In the genomic region with DNA sequence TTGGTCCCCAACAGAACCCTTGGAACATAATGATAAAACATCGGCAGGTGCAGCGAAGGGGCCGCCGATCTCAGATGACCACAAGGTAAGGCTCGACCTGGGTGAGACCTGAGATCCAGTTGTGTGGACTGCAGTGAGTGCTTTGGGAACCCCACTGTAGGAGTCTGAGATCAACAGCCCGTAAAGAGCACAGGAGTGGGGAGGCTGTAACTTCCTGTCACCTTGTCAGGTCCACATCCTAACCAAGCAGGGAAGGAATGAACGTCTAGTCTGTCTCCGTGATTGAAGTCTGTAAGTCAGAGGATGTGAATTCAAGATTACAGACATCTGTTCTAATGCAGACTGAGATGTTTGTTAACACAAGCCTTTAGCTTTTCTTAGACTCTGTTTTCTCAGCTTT, we compare ENCODE assay signal across 8 mouse cellular contexts. TPM values are rescaled to one million over a fixed set of nuclear protein-coding genes. Genes with fewer than 3 reads are reported as not detected.
DNase-seq lines count a peak whose midpoint lies in the region; ATAC-seq and TF ChIP-seq lines count a peak whose summit lies in the region.

No protein-coding gene starts in this region.

- intact Hi-C loops in left cerebral cortex, adult 2 months (cut with DNase I), result loop anchor here (10.0 kb wide), 1 partner anchor 262 kb away; a partner anchor contains a TSS

- H3K4me3 ChIP-seq in left cerebral cortex, adult 2 months, result peak overlapping the region; percentile 87

- no peak for DNase-seq in left cerebral cortex, adult 2 months (ENCODE audit: extremely low spot score in 1 of 2, low spot score in 2 of 2)
- no peak for DNase-seq in left cerebral cortex, adult 8-10 months (ENCODE audit: low spot score in 2 of 2)
- peak; percentile 61 for DNase-seq in induced T-regulatory cell, adult 2 months (ENCODE audit: low read depth)
- peak; percentile 67 for DNase-seq in naive thymus-derived CD4-positive, alpha-beta T cell, adult 2 months (ENCODE audit: low read depth)
- DNase-seq in ovary, postnatal 10 days (ENCODE audit: low spot score), result no peak
- no peak for DNase-seq in adrenal gland, postnatal 10 days
- DNase-seq in right cerebral cortex, postnatal 14 days, result no peak

- H3K27ac ChIP-seq in left cerebral cortex, adult 2 months, result no peak overlapping the region; the same call in 1 of the 2 replicates

- TF ChIP-seq CTCF in left cerebral cortex, adult 2 months (IDR thresholded peaks at IDR 0.05), result no peak

- 0 out of 2 replicates have a peak, but pooled peaks have one; percentile 7 for ATAC-seq in common myeloid progenitor, adult 5-6 weeks (replicated peaks; ENCODE audit: low read depth, poor library complexity, severe bottlenecking)

RNA-seq across cellular contexts. Expression of a gene that starts 0.9 kb away (rescaled TPM):
- 10 to 100 TPM; 37.6 to 37.9 TPM for total RNA-seq in left cerebral cortex, adult 2 months (2021)
- 10 to 100 TPM; 32.2 to 38.7 (median 35.5) TPM for total RNA-seq in left cerebral cortex, adult 8-10 months (2022)
- 26.7 and 29.6 TPM in 2 replicates for total RNA-seq in common myeloid progenitor, adult 5-6 weeks (2017)
- total RNA-seq in adrenal gland, postnatal 10 days (2021), result 10 to 100 TPM; 39.1 to 42.1 TPM

RNA-seq across cellular contexts. Expression of a gene that starts 1.0 kb away (rescaled TPM):
- 1 to 10 TPM; 1.4 to 1.6 TPM for total RNA-seq in left cerebral cortex, adult 2 months (2021)
- total RNA-seq in left cerebral cortex, adult 8-10 months (2022), result 1 to 10 TPM; 1.3 to 3.9 (median 2.1) TPM
- 1.1 TPM in 1 of 2 replicates, not detected in the other for total RNA-seq in common myeloid progenitor, adult 5-6 weeks (2017)
- total RNA-seq in adrenal gland, postnatal 10 days (2021), result under 1 TPM; 0.54 to 0.70 TPM

RNA-seq across cellular contexts. Expression of a gene that starts 23.0 kb away (rescaled TPM):
- under 1 TPM in 1 of 2 experiments, not detected in 1; 0.36 TPM for total RNA-seq in left cerebral cortex, adult 2 months (2021)
- total RNA-seq in left cerebral cortex, adult 8-10 months (2022), result under 1 TPM in 2 of 4 experiments, not detected in 2; 0.50 to 0.53 TPM
- total RNA-seq in common myeloid progenitor, adult 5-6 weeks (2017), result 153 and 159 TPM in 2 replicates
- 10 to 100 TPM; 28.1 to 33.7 TPM for total RNA-seq in adrenal gland, postnatal 10 days (2021)

RNA-seq across cellular contexts. Expression of a gene that starts 31.6 kb away (rescaled TPM):
- not detected for total RNA-seq in left cerebral cortex, adult 2 months (2021)
- not detected for total RNA-seq in left cerebral cortex, adult 8-10 months (2022)
- not detected in 2 replicates for total RNA-seq in common myeloid progenitor, adult 5-6 weeks (2017)
- not detected for total RNA-seq in adrenal gland, postnatal 10 days (2021)

RNA-seq across cellular contexts. Expression of a gene that starts 33.1 kb away (rescaled TPM):
- 1 to 10 TPM in 1 of 2 experiments, not detected in 1; 1.1 TPM for total RNA-seq in left cerebral cortex, adult 2 months (2021)
- total RNA-seq in left cerebral cortex, adult 8-10 months (2022), result 1 to 10 TPM in 3 of 4 experiments, not detected in 1; 1.7 to 5.6 (median 4.5) TPM
- not detected in 2 replicates for total RNA-seq in common myeloid progenitor, adult 5-6 weeks (2017)
- total RNA-seq in adrenal gland, postnatal 10 days (2021), result 100 to 1,000 TPM; 221 to 908 TPM

Comparison
In these comparisons a context has a peak if more than half of its experiments do, and no peak if none do; other contexts are left out.
1. DNase-seq: peak in induced T-regulatory cell, adult 2 months (single experiment) and naive thymus-derived CD4-positive, alpha-beta T cell, adult 2 months (single experiment); none in left cerebral cortex, adult 2 months (0 of 2), left cerebral cortex, adult 8-10 months (0 of 2), ovary, postnatal 10 days (single experiment), adrenal gland, postnatal 10 days (single experiment) and right cerebral cortex, postnatal 14 days (single experiment).
2. RNA of a gene that starts 23.0 kb away (total RNA-seq): 153 to 159 TPM in common myeloid progenitor, adult 5-6 weeks and 28.1 to 33.7 TPM in adrenal gland, postnatal 10 days; 0.50 to 0.53 TPM in left cerebral cortex, adult 8-10 months and 0.36 TPM in left cerebral cortex, adult 2 months; every median in the first group is over 10 times any median in the second.